Mouse (Mus musculus) midbrain, embryonic 15.5 days (tissue): ENCODE data around the gene Slfn5. TPM values are rescaled to one million over a fixed set of nuclear protein-coding genes. Genes with fewer than 3 reads are reported as not detected.
"Not testable (repeated sequence)": the region's sequence is repeated elsewhere in the genome, so short reads cannot be mapped to it uniquely, and the experiment has no call there.

Experiments used
- ATAC-seq: fragments of 200-750 bp; cut with Nextera tagmentation; replicated peaks from 2 replicates; pipeline ENCODE4 v1.8.0; 2017; ENCODE audit warnings: moderate TSS enrichment
- H3K27ac ChIP-seq: fragments of 300-500 bp; sonication (generic); 2 replicates; pipeline ENCODE4 v1.5.1; 2015; ENCODE audit warnings: mild to moderate bottlenecking, inconsistent platforms
- H3K27me3 ChIP-seq: fragments of 300-500 bp; sonication (generic); replicated peaks from 2 replicates; pipeline ENCODE4 v1.6.1; 2015; ENCODE audit warnings: inconsistent platforms
- H3K36me3 ChIP-seq: fragments of 300-500 bp; sonication (generic); replicated peaks from 2 replicates; pipeline ENCODE4 v1.6.1; 2015; ENCODE audit warnings: inconsistent platforms
- H3K4me1 ChIP-seq: fragments of 300-500 bp; sonication (generic); 2 replicates; pipeline ENCODE4 v1.6.1; 2015; ENCODE audit warnings: inconsistent platforms
- H3K4me2 ChIP-seq: fragments of 300-500 bp; sonication (generic); 2 replicates; pipeline ENCODE4 v1.6.1; 2015; ENCODE audit warnings: inconsistent platforms, mild to moderate bottlenecking, moderate library complexity
- H3K4me3 ChIP-seq: fragments of 300-500 bp; sonication (generic); 2 replicates; pipeline ENCODE4 v1.5.1; 2015; ENCODE audit warnings: mild to moderate bottlenecking, inconsistent platforms
- H3K9ac ChIP-seq: fragments of 300-500 bp; sonication (generic); 2 replicates; pipeline ENCODE4 v1.6.1; 2015; ENCODE audit warnings: mild to moderate bottlenecking, inconsistent platforms
- H3K9me3 ChIP-seq: fragments of 300-500 bp; sonication (generic); 2 replicates; pipeline ENCODE4 v1.6.1; 2016; ENCODE audit warnings: inconsistent platforms
- WGBS: fragments of 180-500 bp; shearing (Covaris S2); methylation state at CpG from one replicate; pipeline ENCODE4 v1.1.7; 2015; ENCODE audit warnings: mixed read lengths; 5-methylcytosine and 5-hydroxymethylcytosine counted together
- polyA plus RNA-seq: library from polyadenylated mRNA; unstranded; fragments of >200 nt; fragmentation: Nextera tagmentation; extraction: Ambion mirVana; gene quantifications from 2 replicates; pipeline ENCODE4 v1.2.1, GENCODE M21; 2015

The Slfn5 gene
- polyA plus RNA-seq, 1 experiment from 2014 or later, result 1.8 TPM

- no peaks in the 10 kb centered on the region for H3K36me3 ChIP-seq
- no peak overlapping the region for H3K4me2 ChIP-seq
- ATAC-seq, result no peak
- H3K27me3 ChIP-seq, result no peaks in the 10 kb centered on the region; the same call in 1 of the 2 replicates
- H3K4me3 ChIP-seq, result no peak overlapping the region
- no peak overlapping the region for H3K9ac ChIP-seq
- no peak overlapping the region for H3K27ac ChIP-seq
- H3K4me1 ChIP-seq, result no peaks in the 10 kb centered on the region
- no peaks in the 10 kb centered on the region for H3K9me3 ChIP-seq
- 66% methylated on average over 4 of the region's 4 CpGs for WGBS
These were observed 29.5 kb upstream of the Slfn5 start for GRCm38 (mm10) chr11:82921691-82922090.

- not testable (repeated sequence) for H3K36me3 ChIP-seq, H3K4me1 ChIP-seq, H3K4me2 ChIP-seq, H3K27ac ChIP-seq, H3K9me3 ChIP-seq, H3K4me3 ChIP-seq, H3K9ac ChIP-seq, ATAC-seq
- WGBS, result 83% methylated on average over 6 of the region's 6 CpGs
- H3K27me3 ChIP-seq, result peaks cover 12% of the 10 kb centered on the region
These were observed 27.2 kb upstream of the Slfn5 start for GRCm38 (mm10) chr11:82923910-82924309.

GRCm38 (mm10) chr11:82928897-82929632 lies 22.1 kb upstream of the Slfn5 start:
- Histone ChIP-seq H3K4me2 (no peak overlapping the region), H3K27ac (no peak overlapping the region), H3K36me3 (no peaks in the 10 kb centered on the region), H3K9ac (no peak overlapping the region), H3K9me3 (no peaks in the 10 kb centered on the region), H3K27me3 (peaks cover 33% of the 10 kb centered on the region), H3K4me3 (no peak overlapping the region), H3K4me1 (peaks cover 10% of the 10 kb centered on the region)
- WGBS, result 31% methylated on average over 20 of the region's 20 CpGs
- ATAC-seq, result no peak

GRCm38 (mm10) chr11:82929633-82929950 lies 21.6 kb upstream of the Slfn5 start:
- no peak for ATAC-seq
- H3K4me3 ChIP-seq, result no peak overlapping the region
- no peak overlapping the region for H3K9ac ChIP-seq
- H3K4me2 ChIP-seq, result peak overlapping the region; percentile 89; the same call in 1 of the 2 replicates
- H3K27ac ChIP-seq, result no peak overlapping the region
- H3K4me1 ChIP-seq, result peaks cover 10% of the 10 kb centered on the region
- H3K27me3 ChIP-seq, result peaks cover 38% of the 10 kb centered on the region
- no peaks in the 10 kb centered on the region for H3K9me3 ChIP-seq
- no peaks in the 10 kb centered on the region for H3K36me3 ChIP-seq
- 55% methylated on average over 3 of the region's 3 CpGs for WGBS

GRCm38 (mm10) chr11:82930391-82930955 lies 20.7 kb upstream of the Slfn5 start:
- 2% methylated on average over 81 of the region's 85 CpGs for WGBS
- not testable (repeated sequence) for H3K9ac ChIP-seq, H3K9me3 ChIP-seq, H3K4me1 ChIP-seq, H3K27ac ChIP-seq, H3K36me3 ChIP-seq, ATAC-seq
- H3K4me2 ChIP-seq, result peak overlapping the region; percentile 89
- H3K4me3 ChIP-seq, result peak overlapping the region; percentile 43
- H3K27me3 ChIP-seq, result peaks cover 44% of the 10 kb centered on the region

- H3K9me3 ChIP-seq, H3K27ac ChIP-seq, H3K36me3 ChIP-seq, H3K4me1 ChIP-seq, ATAC-seq: not testable (repeated sequence)
- peak overlapping the region; percentile 39; the same call in 1 of the 2 replicates for H3K9ac ChIP-seq
- peaks cover 51% of the 10 kb centered on the region for H3K27me3 ChIP-seq
- under 1% methylated on average over 59 of the region's 63 CpGs for WGBS
- peak overlapping the region; percentile 89 for H3K4me2 ChIP-seq
- H3K4me3 ChIP-seq, result peak overlapping the region; percentile 43
These were observed 20.0 kb upstream of the Slfn5 start for GRCm38 (mm10) chr11:82931161-82931560.

GRCm38 (mm10) chr11:82931671-82932450 lies 19.3 kb upstream of the Slfn5 start:
- H3K9me3 ChIP-seq, ATAC-seq, H3K4me1 ChIP-seq, H3K36me3 ChIP-seq, H3K27ac ChIP-seq: not testable (repeated sequence)
- H3K27me3 ChIP-seq, result peaks cover 58% of the 10 kb centered on the region
- H3K4me2 ChIP-seq, result peak overlapping the region; percentile 89
- under 1% methylated on average over 110 of the region's 119 CpGs for WGBS
- peak overlapping the region; percentile 43 for H3K4me3 ChIP-seq
- peak overlapping the region; percentile 39 for H3K9ac ChIP-seq

GRCm38 (mm10) chr11:82933186-82933585 lies 18.0 kb upstream of the Slfn5 start:
- Histone ChIP-seq H3K27me3 (peaks cover 54% of the 10 kb centered on the region), H3K9ac (no peak overlapping the region), H3K4me2 (peak overlapping the region; percentile 89), H3K27ac (no peak overlapping the region), H3K4me1 (peaks cover 10% of the 10 kb centered on the region), H3K36me3 (no peaks in the 10 kb centered on the region), H3K9me3 (no peaks in the 10 kb centered on the region), H3K4me3 (peak overlapping the region; percentile 43)
- under 1% methylated on average over 29 of the region's 29 CpGs for WGBS
- no peak for ATAC-seq

- H3K4me3 ChIP-seq, result no peak overlapping the region
- H3K36me3 ChIP-seq, result no peaks in the 10 kb centered on the region
- no peak overlapping the region for H3K9ac ChIP-seq
- H3K9me3 ChIP-seq, result no peaks in the 10 kb centered on the region
- ATAC-seq, result no peak
- no peak overlapping the region for H3K4me2 ChIP-seq
- 66% methylated on average over 6 of the region's 6 CpGs for WGBS
- H3K27ac ChIP-seq, result no peak overlapping the region
- no peaks in the 10 kb centered on the region for H3K4me1 ChIP-seq
- H3K27me3 ChIP-seq, result 0 out of 2 replicates have a peak, but pooled peaks cover 3% of the 10 kb centered on the region
These were observed 7.8 kb upstream of the Slfn5 start for GRCm38 (mm10) chr11:82943336-82943735.

GRCm38 (mm10) chr11:82945636-82946035 lies 5.5 kb upstream of the Slfn5 start:
- Histone ChIP-seq H3K4me2 (no peak overlapping the region), H3K36me3 (no peaks in the 10 kb centered on the region), H3K4me3 (no peak overlapping the region), H3K27ac (no peak overlapping the region), H3K9me3 (no peaks in the 10 kb centered on the region), H3K4me1 (no peaks in the 10 kb centered on the region), H3K9ac (no peak overlapping the region), H3K27me3 (peaks cover 12% of the 10 kb centered on the region)
- no peak for ATAC-seq
- WGBS, result 64% methylated on average over 2 of the region's 2 CpGs

GRCm38 (mm10) chr11:82947457-82947856 lies 3.7 kb upstream of the Slfn5 start:
- Histone ChIP-seq H3K4me3 (no peak overlapping the region), H3K36me3 (no peaks in the 10 kb centered on the region), H3K27ac (no peak overlapping the region), H3K4me1 (0 out of 2 replicates have a peak, but pooled peaks cover 4% of the 10 kb centered on the region), H3K4me2 (no peak overlapping the region), H3K27me3 (peaks cover 25% of the 10 kb centered on the region), H3K9me3 (no peaks in the 10 kb centered on the region), H3K9ac (no peak overlapping the region)
- WGBS, result 45% methylated on average over 4 of the region's 4 CpGs
- ATAC-seq, result no peak

- H3K4me1 ChIP-seq, result 0 out of 2 replicates have a peak, but pooled peaks cover 4% of the 10 kb centered on the region
- no peak overlapping the region for H3K27ac ChIP-seq
- H3K27me3 ChIP-seq, result peaks cover 39% of the 10 kb centered on the region
- no peak overlapping the region for H3K4me3 ChIP-seq
- H3K9ac ChIP-seq, result no peak overlapping the region
- WGBS, result 88% methylated on average over 9 of the region's 9 CpGs
- H3K36me3 ChIP-seq, result no peaks in the 10 kb centered on the region
- H3K4me2 ChIP-seq, result no peak overlapping the region
- no peaks in the 10 kb centered on the region for H3K9me3 ChIP-seq
- no peak for ATAC-seq
These were observed 2.1 kb upstream of the Slfn5 start for GRCm38 (mm10) chr11:82949036-82949435.
